Mouse (Mus musculus): Measurements from ENCODE around the gene Camta1. TPM values are rescaled to one million over a fixed set of nuclear protein-coding genes. Genes with fewer than 3 reads are reported as not detected.
"Not testable (repeated sequence)": the region's sequence is repeated elsewhere in the genome, so short reads cannot be mapped to it uniquely, and the experiment has no call there.

Gene Camta1
- total RNA-seq, 2 experiments from 2014 or later: 152 to 172 TPM

GRCm38 (mm10) chr4:150888492-150888891, 973.2 kb downstream of the Camta1 start:
- no peak for DNase-seq

- no peak for DNase-seq
Measured at GRCm38 (mm10) chr4:150887903-150888302, 973.8 kb downstream of the Camta1 start.

- no peak for DNase-seq
Measured at GRCm38 (mm10) chr4:150882632-150883031, 979.0 kb downstream of the Camta1 start.

- DNase-seq: no peak
Measured at GRCm38 (mm10) chr4:150880364-150880763, 981.3 kb downstream of the Camta1 start.

- DNase-seq: no peak
Measured at GRCm38 (mm10) chr4:150879631-150880030, 982.0 kb downstream of the Camta1 start.

- no peak for DNase-seq
Measured at GRCm38 (mm10) chr4:150875393-150875792, 986.3 kb downstream of the Camta1 start.

- DNase-seq: not testable (repeated sequence)
Measured at GRCm38 (mm10) chr4:150874416-150874815, 987.3 kb downstream of the Camta1 start.

- no peak for DNase-seq
Measured at GRCm38 (mm10) chr4:150872681-150873080, 989.0 kb downstream of the Camta1 start.

GRCm38 (mm10) chr4:150872139-150872651, 989.5 kb downstream of the Camta1 start:
- DNase-seq: no peak

GRCm38 (mm10) chr4:150871392-150872138, 990.1 kb downstream of the Camta1 start:
- DNase-seq: peak; percentile 32

GRCm38 (mm10) chr4:150870963-150871391, 990.7 kb downstream of the Camta1 start:
- DNase-seq: no peak

GRCm38 (mm10) chr4:150869276-150870197, 992.1 kb downstream of the Camta1 start:
- no peak for DNase-seq

GRCm38 (mm10) chr4:150868859-150869258, 992.8 kb downstream of the Camta1 start:
- DNase-seq: no peak

- DNase-seq: no peak
Measured at GRCm38 (mm10) chr4:150868161-150868560, 993.5 kb downstream of the Camta1 start.

Other genes with a start within 250 kb of the Camta1 start
- gene Dnajc11, start 71.8 kb upstream of the Camta1 start, total RNA-seq (2021): 10 to 100 TPM; 96.2 to 99.0 TPM
- 10 to 100 TPM; 11.7 to 13.4 TPM for gene Thap3, start 127.1 kb upstream of the Camta1 start, total RNA-seq (2021)
- gene Phf13, start 134.4 kb upstream of the Camta1 start, total RNA-seq (2021): 10 to 100 TPM; 14.8 to 15.3 TPM
- 10 to 100 TPM; 42.3 to 49.2 TPM for gene Klhl21, start 146.9 kb upstream of the Camta1 start, total RNA-seq (2021)
- 10 to 100 TPM; 10.5 to 11.1 TPM for gene Zbtb48, start 165.8 kb upstream of the Camta1 start, total RNA-seq (2021)
- gene Tas1r1, start 176.7 kb upstream of the Camta1 start, total RNA-seq (2021): under 1 TPM; 0.10 to 0.11 TPM
- gene Nol9, start 177.4 kb upstream of the Camta1 start, total RNA-seq (2021): 10 to 100 TPM; 11.1 to 13.2 TPM
- gene Plekhg5, start 210.6 kb upstream of the Camta1 start, total RNA-seq (2021): 10 to 100 TPM; 35.0 to 35.3 TPM